Mouse (Mus musculus) myocyte (in vitro differentiated cells): ENCODE results near the gene Camkk1. TPM values are rescaled to one million over a fixed set of nuclear protein-coding genes. Genes with fewer than 3 reads are reported as not detected.

ENCODE experiments used
- H3K27me3 ChIP-seq: one replicate; pipeline ENCODE4 v1.6.1; 2011; ENCODE audit not compliant: control insufficient read depth, insufficient read depth, insufficient read length
- H3K36me3 ChIP-seq: one replicate; pipeline ENCODE4 v1.6.1; 2011; ENCODE audit not compliant: control insufficient read depth, insufficient read depth
- H3K4me2 ChIP-seq: one replicate; pipeline ENCODE4 v1.6.1; 2011; ENCODE audit warnings: low read depth, control low read depth
- H3K4me3 ChIP-seq: one replicate; pipeline ENCODE4 v1.5.1; 2011; ENCODE audit warnings: mild to moderate bottlenecking, control low read depth, moderate library complexity
- H3K79me2 ChIP-seq: one replicate; pipeline ENCODE4 v1.6.1; 2011; ENCODE audit not compliant: control insufficient read depth, insufficient read depth
- H3ac ChIP-seq: one replicate; pipeline ENCODE4 v1.6.1; 2011; ENCODE audit not compliant: control insufficient read depth, insufficient read length
- CEBPB ChIP-seq: IDR thresholded peaks from 2 replicates; pipeline ENCODE4 v1.6.1; 2011; ENCODE audit warnings: mild to moderate bottlenecking, moderate library complexity; ENCODE audit not compliant: poor library complexity, insufficient read depth, severe bottlenecking
- E2F4 ChIP-seq: IDR thresholded peaks from one replicate; pipeline ENCODE4 v1.6.1; 2011; ENCODE audit warnings: mild to moderate bottlenecking, control low read depth, moderate library complexity; ENCODE audit not compliant: insufficient read depth
- MAX ChIP-seq: IDR thresholded peaks from one replicate; pipeline ENCODE4 v1.6.1; 2011; ENCODE audit warnings: low read depth, mild to moderate bottlenecking, control low read depth
- MYOD1 ChIP-seq, 3 experiments: IDR thresholded peaks; one replicate each; pipeline ENCODE4 v1.6.1; 2011; ENCODE audit warnings: control low read depth in 2 of 3, low read depth in 2 of 3, mild to moderate bottlenecking in 2 of 3, moderate library complexity in 1 of 3; ENCODE audit not compliant: insufficient read length in 2 of 3, control insufficient read depth in 1 of 3
- MYOG ChIP-seq, 3 experiments: IDR thresholded peaks; one replicate each; pipeline ENCODE4 v1.6.1; 2011; ENCODE audit warnings: control low read depth in 2 of 3, low read depth in 2 of 3, mild to moderate bottlenecking in 2 of 3; ENCODE audit not compliant: insufficient read length in 2 of 3, control insufficient read depth in 1 of 3, insufficient read depth in 1 of 3
- POLR2A ChIP-seq: IDR thresholded peaks from one replicate; pipeline ENCODE4 v1.6.1; 2011; ENCODE audit warnings: low read depth, mild to moderate bottlenecking, control low read depth, moderate library complexity; ENCODE audit not compliant: insufficient read length
- POLR2AphosphoS2 ChIP-seq: IDR thresholded peaks from one replicate; pipeline ENCODE4 v1.6.1; 2011; ENCODE audit warnings: low read depth, control low read depth; ENCODE audit not compliant: insufficient read length
- REST ChIP-seq: IDR thresholded peaks from one replicate; pipeline ENCODE4 v1.6.1; 2011; ENCODE audit warnings: mild to moderate bottlenecking, control low read depth, moderate library complexity; ENCODE audit not compliant: insufficient read depth, insufficient read length
- SRF ChIP-seq: IDR thresholded peaks from one replicate; pipeline ENCODE4 v1.6.1; 2011; ENCODE audit warnings: low read depth; ENCODE audit not compliant: control insufficient read depth, insufficient read length
- TCF12 ChIP-seq: IDR thresholded peaks from one replicate; pipeline ENCODE4 v1.6.1; 2011; ENCODE audit warnings: mild to moderate bottlenecking, control low read depth; ENCODE audit not compliant: poor library complexity, insufficient read depth, severe bottlenecking
- TCF3 ChIP-seq: IDR thresholded peaks from one replicate; pipeline ENCODE4 v1.6.1; 2011; ENCODE audit warnings: low read depth, control low read depth; ENCODE audit not compliant: insufficient read length
- USF1 ChIP-seq: IDR thresholded peaks from one replicate; pipeline ENCODE4 v1.6.1; 2011; ENCODE audit warnings: low read depth, mild to moderate bottlenecking, control low read depth, moderate library complexity
- polyA plus RNA-seq: library from polyadenylated mRNA; unstranded; fragments of >200 nt; fragmentation: generic; extraction: Trizol; gene quantifications from one replicate; pipeline ENCODE4 v1.2.1, GENCODE M21; 2012; ENCODE audit warnings: missing spikeins

The Camkk1 gene
- polyA plus RNA-seq, 1 experiment, result 3.3 TPM

DNA sequence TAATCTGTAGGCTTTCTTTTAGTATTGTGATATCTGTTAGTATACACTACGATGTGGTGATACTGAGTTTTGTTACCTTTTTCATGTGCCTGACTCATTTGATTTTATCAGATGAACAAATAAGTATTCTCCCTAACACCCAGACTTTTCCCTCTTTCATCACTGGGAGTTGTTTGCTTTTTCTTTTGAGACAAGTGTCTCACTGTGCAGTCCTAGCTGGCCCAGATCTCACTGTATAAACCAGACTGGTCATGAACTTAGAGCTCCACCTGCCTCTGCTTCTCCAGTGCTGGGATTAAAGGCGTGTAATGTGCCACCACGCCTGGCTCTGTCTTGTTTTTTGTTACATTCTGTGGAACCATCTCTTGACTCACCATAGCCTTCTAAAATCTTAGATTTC, 40.8 kb downstream of the Camkk1 start:
- Histone ChIP-seq H3K4me3 (no peak overlapping the region), H3K36me3 (peaks cover 32% of the 10 kb centered on the region), H3ac (no peak overlapping the region), H3K27me3 (no peaks in the 10 kb centered on the region), H3K4me2 (no peak overlapping the region), H3K79me2 (peaks cover 20% of the 10 kb centered on the region)
- TF ChIP-seq MAX, result no peak
- TF ChIP-seq SRF, result no peak
- TF ChIP-seq MYOD1 (IDR thresholded peaks at IDR 0.05; ENCODE audit: control insufficient read depth in 1 of 3, insufficient read length in 2 of 3, low read depth in 2 of 3), result no peak
- TF ChIP-seq TCF12, result no peak
- no peak for TF ChIP-seq REST
- no peak for TF ChIP-seq POLR2A
- TF ChIP-seq TCF3, result no peak
- TF ChIP-seq USF1, result no peak
- no peak for TF ChIP-seq E2F4

DNA sequence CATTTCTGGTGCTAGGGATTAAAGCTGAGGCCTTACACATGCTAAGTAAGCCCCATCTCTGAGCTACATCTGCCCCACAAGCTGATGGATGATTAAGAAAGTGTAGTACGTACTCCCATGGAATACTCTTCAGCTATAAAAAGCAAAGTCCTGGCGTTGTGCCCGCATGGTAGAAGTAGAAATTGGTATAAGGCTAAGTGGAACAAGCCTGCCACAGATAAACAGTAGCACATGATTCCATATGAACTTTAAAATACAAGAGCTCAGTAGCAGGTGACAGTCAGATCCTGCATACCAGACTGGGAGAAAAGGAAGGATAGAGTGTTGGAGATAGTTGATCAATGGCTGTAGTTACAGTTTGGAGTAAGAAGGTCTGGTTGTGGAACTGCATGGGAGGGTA, 42.6 kb downstream of the Camkk1 start:
- H3K27me3 ChIP-seq, result no peaks in the 10 kb centered on the region
- H3K36me3 ChIP-seq, result peaks cover 22% of the 10 kb centered on the region
- H3ac ChIP-seq, result no peak overlapping the region
- TF ChIP-seq MYOD1 (IDR thresholded peaks at IDR 0.05; ENCODE audit: control insufficient read depth in 1 of 3, insufficient read length in 2 of 3, low read depth in 2 of 3), result no peak
- no peak for TF ChIP-seq MYOG (IDR thresholded peaks at IDR 0.05; ENCODE audit: control insufficient read depth in 1 of 3, insufficient read depth in 1 of 3, insufficient read length in 2 of 3, low read depth in 2 of 3)
- no peak for TF ChIP-seq MAX
- no peak for TF ChIP-seq TCF12
- TF ChIP-seq CEBPB, result no peak
- TF ChIP-seq POLR2AphosphoS2, result no peak
- TF ChIP-seq TCF3, result no peak
- TF ChIP-seq SRF, result no peak
- no peak for TF ChIP-seq E2F4
- no peak for TF ChIP-seq REST
- TF ChIP-seq USF1, result no peak
- no peak for TF ChIP-seq POLR2A
- no peak overlapping the region for H3K4me3 ChIP-seq
- H3K4me2 ChIP-seq, result no peak overlapping the region
- peaks cover 12% of the 10 kb centered on the region for H3K79me2 ChIP-seq

- Histone ChIP-seq H3ac (no peak overlapping the region), H3K4me2 (no peak overlapping the region), H3K27me3 (no peaks in the 10 kb centered on the region), H3K36me3 (peaks cover 31% of the 10 kb centered on the region), H3K4me3 (no peak overlapping the region), H3K79me2 (no peaks in the 10 kb centered on the region)
- TF ChIP-seq CEBPB (no peak), SRF (no peak), REST (no peak), TCF3 (no peak), MYOG (IDR thresholded peaks at IDR 0.05; ENCODE audit: control insufficient read depth in 1 of 3, insufficient read depth in 1 of 3, insufficient read length in 2 of 3, low read depth in 2 of 3) (no peak), TCF12 (no peak), MAX (no peak), POLR2A (no peak), E2F4 (no peak), USF1 (no peak), POLR2AphosphoS2 (no peak), MYOD1 (IDR thresholded peaks at IDR 0.05; ENCODE audit: control insufficient read depth in 1 of 3, insufficient read length in 2 of 3, low read depth in 2 of 3) (no peak)
These were observed 53.0 kb downstream of the Camkk1 start for GRCm38 (mm10) chr11:73071839-73072238.

DNA sequence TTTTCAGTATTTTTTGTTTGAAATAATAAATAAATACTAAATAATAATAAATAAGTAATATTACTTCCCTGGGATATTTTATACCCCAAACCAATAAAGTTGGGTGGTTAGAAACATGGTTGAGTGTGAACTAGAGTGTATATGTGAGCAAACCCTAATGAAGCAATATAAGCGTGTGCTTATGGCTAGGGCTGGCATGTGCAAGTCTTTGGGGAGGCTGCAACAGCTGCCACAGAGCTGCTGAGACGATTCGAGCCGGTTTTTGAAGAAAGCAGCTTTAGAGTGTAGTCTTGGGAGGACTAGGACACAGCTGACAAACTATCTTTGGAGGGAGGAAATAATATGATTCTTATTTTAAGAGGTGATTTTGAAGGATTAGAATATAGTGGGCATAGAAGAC, 57.5 kb downstream of the Camkk1 start:
- TF ChIP-seq USF1, result no peak
- TF ChIP-seq TCF3, result no peak
- TF ChIP-seq MYOG (IDR thresholded peaks at IDR 0.05; ENCODE audit: control insufficient read depth in 1 of 3, insufficient read depth in 1 of 3, insufficient read length in 2 of 3, low read depth in 2 of 3), result no peak
- TF ChIP-seq TCF12, result no peak
- Histone ChIP-seq H3K36me3 (peaks cover 35% of the 10 kb centered on the region), H3K4me2 (no peak overlapping the region), H3K79me2 (no peaks in the 10 kb centered on the region), H3K27me3 (no peaks in the 10 kb centered on the region), H3K4me3 (no peak overlapping the region), H3ac (no peak overlapping the region)

DNA sequence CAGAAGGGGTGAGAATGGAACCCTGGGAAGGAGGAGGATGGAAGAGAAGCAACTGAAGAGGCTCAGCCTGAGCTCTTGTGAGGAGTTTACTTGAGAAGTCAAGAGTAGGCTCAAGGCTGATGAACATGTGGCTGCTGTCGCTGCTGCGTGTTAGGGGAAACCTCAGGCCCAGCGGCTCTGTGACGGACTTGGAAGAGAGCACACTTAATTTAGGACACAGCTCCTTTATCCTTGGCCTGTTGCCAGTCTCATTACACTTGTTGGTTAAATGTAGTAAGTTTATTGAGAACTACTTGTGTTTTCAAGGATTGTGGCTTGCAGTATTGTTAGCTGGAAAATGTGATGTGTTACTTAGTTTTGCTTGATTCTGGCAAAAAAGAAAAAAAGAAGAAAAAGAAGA, 57.9 kb downstream of the Camkk1 start:
- no peak for TF ChIP-seq TCF12
- TF ChIP-seq TCF3, result no peak
- no peak for TF ChIP-seq POLR2A
- no peak for TF ChIP-seq E2F4
- no peak for TF ChIP-seq MYOG (IDR thresholded peaks at IDR 0.05; ENCODE audit: control insufficient read depth in 1 of 3, insufficient read depth in 1 of 3, insufficient read length in 2 of 3, low read depth in 2 of 3)
- no peak for TF ChIP-seq SRF
- no peak for TF ChIP-seq MAX
- no peak for TF ChIP-seq USF1
- no peak for TF ChIP-seq REST
- no peak for TF ChIP-seq CEBPB
- no peak for TF ChIP-seq POLR2AphosphoS2
- Histone ChIP-seq H3ac (no peak overlapping the region), H3K79me2 (no peaks in the 10 kb centered on the region), H3K36me3 (peaks cover 35% of the 10 kb centered on the region), H3K4me2 (no peak overlapping the region), H3K4me3 (no peak overlapping the region), H3K27me3 (no peaks in the 10 kb centered on the region)
